Mouse (Mus musculus): ENCODE measurements at regions not wholly inside any gene's neighbourhood (a gene's known extent, or its start where the extent isn't known, plus 50 kb on each side); places are given as distances from the start of the nearest gene placed in this dataset.

GRCm38 (mm10) chr17:84877864-84878224 lies 78.7 kb upstream of the Ppm1b start:
- Histone ChIP-seq H3K79me2 (ENCODE audit: control insufficient read depth, insufficient read depth, low read length, poor library complexity) (no peaks in the 10 kb centered on the region), H3K27ac (ENCODE audit: control insufficient read depth, low read depth, low read length) (no peak overlapping the region), H3K36me3 (ENCODE audit: control insufficient read depth in 1 of 2, insufficient read depth in 2 of 2, low read length in 2 of 2) (no peaks in the 10 kb centered on the region; a peak in 1 of 4 replicates), H3K27me3 (ENCODE audit: control insufficient read depth in 1 of 2, insufficient read depth in 2 of 2, low read length in 2 of 2) (0 out of 4 replicates have a peak, but pooled peaks cover 0 to 2% of the 10 kb centered on the region in 2 experiments), H3K9ac (ENCODE audit: control insufficient read depth, low read depth, low read length, poor library complexity, severe bottlenecking) (peak overlapping the region; percentile 61), H3K4me1 (ENCODE audit: control insufficient read depth in 1 of 2, insufficient read depth in 2 of 2, low read length in 2 of 2) (peaks cover 0 to 7% of the 10 kb centered on the region in 2 experiments; a peak in 2 of 4 replicates), H3K9me3 (replicated peaks; ENCODE audit: insufficient read depth, low read length) (no peaks in the 10 kb centered on the region), H3K4me3 (ENCODE audit: control insufficient read depth in 1 of 2, insufficient read depth in 1 of 2, low read depth in 2 of 2, low read length in 2 of 2) (peak overlapping the region; percentile 79 to 91)
- DNase-seq (ENCODE audit: low read depth, low spot score): peak; percentile 82
- TF ChIP-seq MAFK (IDR thresholded peaks at IDR 0.05; ENCODE audit: borderline replicate concordance, low read depth, low read length) (no peak), RAD21 (IDR thresholded peaks at IDR 0.05; ENCODE audit: low read depth, low read length) (peak; percentile 95), MEF2A (IDR thresholded peaks at IDR 0.05; ENCODE audit: extremely low read depth, insufficient replicate concordance, low read depth, low read length, poor library complexity, severe bottlenecking) (no peak), MAZ (IDR thresholded peaks at IDR 0.05; ENCODE audit: low read depth, low read length) (no peak), MAX (IDR thresholded peaks at IDR 0.05; ENCODE audit: low read length) (0 out of 2 replicates have a peak, but pooled peaks have one; percentile 33), KAT2A (conservative IDR thresholded peaks at IDR 0.05; ENCODE audit: low read depth, low read length) (no peak), RCOR1 (IDR thresholded peaks at IDR 0.05; ENCODE audit: low read depth, low read length) (no peak), E2F4 (IDR thresholded peaks at IDR 0.05; ENCODE audit: borderline replicate concordance, low read depth, low read length) (no peak), SIN3A (IDR thresholded peaks at IDR 0.05; ENCODE audit: low read length) (peak; percentile 80), SMC3 (IDR thresholded peaks at IDR 0.05; ENCODE audit: low read depth, low read length) (peak; percentile 92), ETS1 (IDR thresholded peaks at IDR 0.05; ENCODE audit: low read depth, low read length) (peak; percentile 73; the same call in 1 of the 2 replicates), TAL1 (IDR thresholded peaks at IDR 0.05; ENCODE audit: low read length) (no peak), TCF12 (IDR thresholded peaks at IDR 0.05; ENCODE audit: low read depth, low read length) (no peak), CHD2 (IDR thresholded peaks at IDR 0.05; ENCODE audit: low read length) (no peak), ZC3H11A (IDR thresholded peaks at IDR 0.05; ENCODE audit: low read depth, low read length) (peak; percentile 90), POLR2A (IDR thresholded peaks at IDR 0.05; ENCODE audit: control insufficient read depth in 1 of 2, insufficient read depth in 1 of 2, low read depth in 1 of 2, low read length in 2 of 2, poor library complexity in 1 of 2) (no peak), BHLHE40 (IDR thresholded peaks at IDR 0.05; ENCODE audit: borderline replicate concordance, low read depth, low read length) (no peak), POLR2AphosphoS2 (IDR thresholded peaks at IDR 0.05; ENCODE audit: low read length) (no peak), USF2 (IDR thresholded peaks at IDR 0.05; ENCODE audit: borderline replicate concordance in 1 of 2, insufficient read depth in 1 of 2, low read depth in 1 of 2, low read length in 2 of 2) (no peak), JUND (IDR thresholded peaks at IDR 0.05; ENCODE audit: low read depth, low read length) (peak; percentile 92), MYC (IDR thresholded peaks at IDR 0.05; ENCODE audit: low read depth, low read length) (0 out of 2 replicates have a peak, but pooled peaks have one; percentile 19), ZMIZ1 (IDR thresholded peaks at IDR 0.05; ENCODE audit: low read depth, low read length) (no peak), CTCF (IDR thresholded peaks at IDR 0.05 in 2 of 3, conservative IDR thresholded peaks at IDR 0.05 in 1 of 3; ENCODE audit: control insufficient read depth in 1 of 3, insufficient read depth in 1 of 3, low read depth in 2 of 3, low read length in 3 of 3, poor library complexity in 1 of 3, severe bottlenecking in 1 of 3) (peak; percentile 76 to 91 (median 87)), CHD1 (IDR thresholded peaks at IDR 0.05; ENCODE audit: low read depth, low read length) (no peak), NRF1 (IDR thresholded peaks at IDR 0.05; ENCODE audit: insufficient read depth, low read depth, low read length, poor library complexity, severe bottlenecking) (no peak), GABPA (IDR thresholded peaks at IDR 0.05; ENCODE audit: low read depth, low read length) (no peak), NELFE (IDR thresholded peaks at IDR 0.05; ENCODE audit: low read depth, low read length) (no peak), EP300 (IDR thresholded peaks at IDR 0.05; ENCODE audit: low read depth in 1 of 2, low read length in 2 of 2) (0 out of 4 replicates have a peak, but pooled peaks of 1 of the 2 experiments have one; percentile 20), MYB (IDR thresholded peaks at IDR 0.05; ENCODE audit: low read depth, low read length) (no peak), USF1 (IDR thresholded peaks at IDR 0.05; ENCODE audit: low read depth, low read length) (no peak), MXI1 (IDR thresholded peaks at IDR 0.05; ENCODE audit: low read depth, low read length) (peak; percentile 28; the same call in 1 of the 2 replicates), UBTF (IDR thresholded peaks at IDR 0.05; ENCODE audit: borderline replicate concordance, insufficient read depth, low read depth, low read length) (no peak), ELF1 (IDR thresholded peaks at IDR 0.05; ENCODE audit: low read depth, low read length) (peak; percentile 84), TBP (IDR thresholded peaks at IDR 0.05; ENCODE audit: low read depth, low read length) (no peak), GATA1 (IDR thresholded peaks at IDR 0.05; ENCODE audit: low read depth, low read length) (peak; percentile 43), POLR2AphosphoS5 (IDR thresholded peaks at IDR 0.05; ENCODE audit: borderline replicate concordance, low read depth, low read length) (no peak), HCFC1 (IDR thresholded peaks at IDR 0.05; ENCODE audit: low read depth, low read length) (peak; percentile 54; the same call in 1 of the 2 replicates), ZNF384 (IDR thresholded peaks at IDR 0.05; ENCODE audit: low read depth, low read length) (0 out of 2 replicates have a peak, but pooled peaks have one; percentile 49)

All from MEL (cell line).